Mouse (Mus musculus) adrenal gland, adult 18-20 months (tissue): Measurements from ENCODE around the gene Ltbp4. TPM values are rescaled to one million over a fixed set of nuclear protein-coding genes. Genes with fewer than 3 reads are reported as not detected.
A peak's percentile ranks its signal among the peaks of the same experiment; 100 is the strongest.

ENCODE experiments used
- DNase-seq, 2 experiments: peaks; one replicate each; pipeline ENCODE4 v3.0.0; 2021 to 2022; ENCODE audit warnings: low spot score in 2 of 2
- total RNA-seq, 2 experiments: library from RNA; stranded (reverse); gene quantifications; 1 replicate in 1 of 2; 2 replicates in 1 of 2; pipeline ENCODE4 v1.2.3; 2021

Ltbp4 gene
- total RNA-seq, 2 experiments from 2014 or later = 88.5 to 90.6 TPM

- no peak for DNase-seq
Observed at GRCm38 (mm10) chr7:27328648-27329047, 8.8 kb downstream of the Ltbp4 start.

GRCm38 (mm10) chr7:27328161-27328560 is 9.3 kb downstream of the Ltbp4 start:
- DNase-seq = no peak

- DNase-seq = no peak
Observed at GRCm38 (mm10) chr7:27327500-27327899, 10.0 kb downstream of the Ltbp4 start.

GRCm38 (mm10) chr7:27326101-27326880 is 11.2 kb downstream of the Ltbp4 start:
- no peak for DNase-seq

- peak; percentile 54 to 70 for DNase-seq
Observed at GRCm38 (mm10) chr7:27325697-27326096, 11.8 kb downstream of the Ltbp4 start.

- DNase-seq = no peak
Observed at GRCm38 (mm10) chr7:27324928-27325327, 12.6 kb downstream of the Ltbp4 start.

GRCm38 (mm10) chr7:27324161-27324560 is 13.3 kb downstream of the Ltbp4 start:
- DNase-seq = no peak

- no peak for DNase-seq
Observed at GRCm38 (mm10) chr7:27323001-27323400, 14.5 kb downstream of the Ltbp4 start.

GRCm38 (mm10) chr7:27322291-27322690 is 15.2 kb downstream of the Ltbp4 start:
- DNase-seq = no peak

GRCm38 (mm10) chr7:27319411-27319810 is 18.1 kb downstream of the Ltbp4 start:
- no peak for DNase-seq

GRCm38 (mm10) chr7:27315958-27316357 is 21.5 kb downstream of the Ltbp4 start:
- no peak for DNase-seq

- DNase-seq = no peak
Observed at GRCm38 (mm10) chr7:27314393-27314792, 23.1 kb downstream of the Ltbp4 start.

- no peak for DNase-seq
Observed at GRCm38 (mm10) chr7:27311651-27312284, 25.7 kb downstream of the Ltbp4 start.

GRCm38 (mm10) chr7:27310996-27311535 is 26.4 kb downstream of the Ltbp4 start:
- no peak for DNase-seq

GRCm38 (mm10) chr7:27310306-27310705 is 27.2 kb downstream of the Ltbp4 start:
- no peak for DNase-seq

GRCm38 (mm10) chr7:27309832-27310231 is 27.7 kb downstream of the Ltbp4 start:
- no peak for DNase-seq

- DNase-seq = no peak
Observed at GRCm38 (mm10) chr7:27308821-27309549, 28.5 kb downstream of the Ltbp4 start.

- no peak for DNase-seq
Observed at GRCm38 (mm10) chr7:27307551-27307950, 29.9 kb downstream of the Ltbp4 start.

GRCm38 (mm10) chr7:27306161-27307160 is 31.0 kb downstream of the Ltbp4 start:
- no peak for DNase-seq

GRCm38 (mm10) chr7:27305091-27305730 is 32.3 kb downstream of the Ltbp4 start:
- DNase-seq = no peak
